Mouse (Mus musculus) neural tube, embryonic 15.5 days (tissue): ENCODE measurements at regions not wholly inside any gene's neighbourhood (a gene's known extent, or its start where the extent isn't known, plus 50 kb on each side); places are given as distances from the start of the nearest gene placed in this dataset.

Experiments used
- ATAC-seq: fragments of 200-750 bp; cut with Nextera tagmentation; 2 replicates; pipeline ENCODE4 v1.8.0; 2017; ENCODE audit warnings: mild to moderate bottlenecking, moderate TSS enrichment, moderate library complexity; ENCODE audit not compliant: low FRiP score
- H3K27ac ChIP-seq: fragments of 300-500 bp; sonication (generic); replicated peaks from 2 replicates; pipeline ENCODE4 v1.5.1; 2015; ENCODE audit warnings: mild to moderate bottlenecking, inconsistent platforms
- H3K27me3 ChIP-seq: fragments of 300-500 bp; sonication (generic); replicated peaks from 2 replicates; pipeline ENCODE4 v1.6.1; 2015; ENCODE audit warnings: inconsistent platforms
- H3K36me3 ChIP-seq: fragments of 300-500 bp; sonication (generic); 2 replicates; pipeline ENCODE4 v1.6.1; 2015; ENCODE audit warnings: inconsistent platforms
- H3K4me1 ChIP-seq: fragments of 300-500 bp; sonication (generic); 2 replicates; pipeline ENCODE4 v1.6.1; 2015; ENCODE audit warnings: inconsistent platforms
- H3K4me2 ChIP-seq: fragments of 300-500 bp; sonication (generic); 2 replicates; pipeline ENCODE4 v1.6.1; 2015; ENCODE audit warnings: inconsistent platforms, mild to moderate bottlenecking, moderate library complexity
- H3K4me3 ChIP-seq: fragments of 300-500 bp; sonication (generic); replicated peaks from 2 replicates; pipeline ENCODE4 v1.5.1; 2015; ENCODE audit warnings: mild to moderate bottlenecking, inconsistent platforms
- H3K9ac ChIP-seq: fragments of 300-500 bp; sonication (generic); replicated peaks from 2 replicates; pipeline ENCODE4 v1.6.1; 2015; ENCODE audit warnings: mild to moderate bottlenecking, inconsistent platforms
- H3K9me3 ChIP-seq: fragments of 300-500 bp; sonication (generic); replicated peaks from 2 replicates; pipeline ENCODE4 v1.6.1; 2016; ENCODE audit warnings: inconsistent platforms
- WGBS: fragments of 180-500 bp; shearing (Covaris S2); methylation state at CpG from one replicate; pipeline ENCODE4 v1.1.7; 2015; ENCODE audit warnings: mixed read lengths; 5-methylcytosine and 5-hydroxymethylcytosine counted together

- peak overlapping the region; percentile 80 for H3K27ac ChIP-seq
- H3K4me3 ChIP-seq, result peak overlapping the region; percentile 30
- H3K36me3 ChIP-seq, result no peaks in the 10 kb centered on the region
- ATAC-seq, result peak; percentile 18; the same call in 1 of the 2 replicates
- H3K9me3 ChIP-seq, result no peaks in the 10 kb centered on the region
- H3K4me1 ChIP-seq, result peaks cover 34% of the 10 kb centered on the region
- H3K27me3 ChIP-seq, result peaks cover 21% of the 10 kb centered on the region; the same call in 1 of the 2 replicates
- H3K9ac ChIP-seq, result peak overlapping the region; percentile 45
- whole genome bisulfite sequencing, result under 1% methylated on average over 58 of the region's 58 CpGs
- peak overlapping the region; percentile 63 for H3K4me2 ChIP-seq
These were observed 74.0 kb downstream of the Rhcg start for GRCm38 (mm10) chr7:79543231-79544071.

- peaks cover 18% of the 10 kb centered on the region; the same call in 1 of the 2 replicates for H3K27me3 ChIP-seq
- no peak overlapping the region for H3K9ac ChIP-seq
These were observed 75.0 kb downstream of the Rhcg start for GRCm38 (mm10) chr7:79542379-79543015.

GRCm38 (mm10) chr7:79540246-79540645 lies 74.1 kb upstream of the Polg start:
- WGBS, result 49% methylated on average over 2 of the region's 2 CpGs
- Histone ChIP-seq H3K36me3 (no peaks in the 10 kb centered on the region), H3K4me3 (no peak overlapping the region), H3K9me3 (no peaks in the 10 kb centered on the region), H3K27me3 (peaks cover 6% of the 10 kb centered on the region; the same call in 1 of the 2 replicates), H3K27ac (no peak overlapping the region), H3K4me1 (peaks cover 43% of the 10 kb centered on the region), H3K9ac (no peak overlapping the region), H3K4me2 (no peak overlapping the region)
- ATAC-seq, result no peak

More at GRCm38 (mm10) chr7:79542379-79543015, 75.0 kb downstream of the Rhcg start:
- Histone ChIP-seq H3K27ac (peak overlapping the region; percentile 80), H3K4me3 (no peak overlapping the region), H3K9me3 (no peaks in the 10 kb centered on the region), H3K4me1 (peaks cover 37% of the 10 kb centered on the region), H3K4me2 (peak overlapping the region; percentile 63; the same call in 1 of the 2 replicates), H3K36me3 (no peaks in the 10 kb centered on the region)
- no peak for ATAC-seq
- 11% methylated on average over 23 of the region's 23 CpGs for WGBS

GRCm38 (mm10) chr7:79539426-79539825 lies 73.3 kb upstream of the Polg start:
- peaks cover 43% of the 10 kb centered on the region for H3K4me1 ChIP-seq
- peaks cover 8% of the 10 kb centered on the region; the same call in 1 of the 2 replicates for H3K27me3 ChIP-seq
- no peak overlapping the region for H3K9ac ChIP-seq
- H3K27ac ChIP-seq, result no peak overlapping the region
- no peaks in the 10 kb centered on the region for H3K9me3 ChIP-seq
- H3K4me2 ChIP-seq, result no peak overlapping the region
- no peak overlapping the region for H3K4me3 ChIP-seq
- no peaks in the 10 kb centered on the region for H3K36me3 ChIP-seq
- no peak for ATAC-seq
- WGBS, result 30% methylated on average over 3 of the region's 3 CpGs

GRCm38 (mm10) chr7:79536157-79536641 lies 70.0 kb upstream of the Polg start:
- peak overlapping the region; percentile 86 for H3K27ac ChIP-seq
- H3K36me3 ChIP-seq, result no peaks in the 10 kb centered on the region
- no peaks in the 10 kb centered on the region for H3K9me3 ChIP-seq
- ATAC-seq, result peak; percentile 73
- H3K4me1 ChIP-seq, result peaks cover 52% of the 10 kb centered on the region
- H3K9ac ChIP-seq, result peak overlapping the region; percentile 61
- peaks cover 17% of the 10 kb centered on the region; the same call in 1 of the 2 replicates for H3K27me3 ChIP-seq
- H3K4me2 ChIP-seq, result peak overlapping the region; percentile 85
- H3K4me3 ChIP-seq, result peak overlapping the region; percentile 50
- 1% methylated on average over 24 of the region's 27 CpGs for WGBS

- peaks cover 17% of the 10 kb centered on the region; the same call in 1 of the 2 replicates for H3K27me3 ChIP-seq
- H3K27ac ChIP-seq, result peak overlapping the region; percentile 86
- under 1% methylated on average over 64 of the region's 66 CpGs for whole genome bisulfite sequencing
- H3K4me1 ChIP-seq, result peaks cover 55% of the 10 kb centered on the region
- H3K36me3 ChIP-seq, result no peaks in the 10 kb centered on the region
- H3K9me3 ChIP-seq, result no peaks in the 10 kb centered on the region
- H3K4me2 ChIP-seq, result peak overlapping the region; percentile 85
- peak overlapping the region; percentile 50 for H3K4me3 ChIP-seq
- peak overlapping the region; percentile 61 for H3K9ac ChIP-seq
- ATAC-seq, result peak; percentile 65
These were observed 69.3 kb upstream of the Polg start for GRCm38 (mm10) chr7:79535251-79536111.

GRCm38 (mm10) chr7:79534819-79535218 lies 68.7 kb upstream of the Polg start:
- Histone ChIP-seq H3K27ac (peak overlapping the region; percentile 86), H3K4me2 (peak overlapping the region; percentile 85), H3K9me3 (no peaks in the 10 kb centered on the region), H3K27me3 (peaks cover 12% of the 10 kb centered on the region; the same call in 1 of the 2 replicates), H3K4me3 (peak overlapping the region; percentile 50), H3K9ac (peak overlapping the region; percentile 61; the same call in 1 of the 2 replicates), H3K4me1 (peaks cover 55% of the 10 kb centered on the region), H3K36me3 (no peaks in the 10 kb centered on the region)
- ATAC-seq, result peak; percentile 1; the same call in 1 of the 2 replicates
- WGBS, result 8% methylated on average over 7 of the region's 7 CpGs

GRCm38 (mm10) chr7:79534381-79534780 lies 68.2 kb upstream of the Polg start:
- WGBS, result 8% methylated on average over 5 of the region's 5 CpGs
- Histone ChIP-seq H3K9me3 (no peaks in the 10 kb centered on the region), H3K4me3 (no peak overlapping the region), H3K36me3 (no peaks in the 10 kb centered on the region), H3K27ac (peak overlapping the region; percentile 86), H3K9ac (no peak overlapping the region), H3K27me3 (peaks cover 11% of the 10 kb centered on the region; the same call in 1 of the 2 replicates), H3K4me2 (peak overlapping the region; percentile 85; the same call in 1 of the 2 replicates), H3K4me1 (peaks cover 55% of the 10 kb centered on the region)
- ATAC-seq, result no peak

GRCm38 (mm10) chr7:79532626-79533140 lies 66.5 kb upstream of the Polg start:
- Histone ChIP-seq H3K9ac (0 out of 2 replicates have a peak overlapping the region, but pooled peaks have one; percentile 3), H3K4me2 (no peak overlapping the region), H3K4me3 (no peak overlapping the region), H3K9me3 (no peaks in the 10 kb centered on the region), H3K4me1 (peaks cover 52% of the 10 kb centered on the region), H3K36me3 (no peaks in the 10 kb centered on the region), H3K27ac (peak overlapping the region; percentile 86), H3K27me3 (peaks cover 11% of the 10 kb centered on the region; the same call in 1 of the 2 replicates)
- 42% methylated on average over 5 of the region's 5 CpGs for whole genome bisulfite sequencing
- ATAC-seq, result no peak

- H3K4me1 ChIP-seq, result peaks cover 57% of the 10 kb centered on the region
- H3K9ac ChIP-seq, result 0 out of 2 replicates have a peak overlapping the region, but pooled peaks have one; percentile 10
- no peaks in the 10 kb centered on the region for H3K9me3 ChIP-seq
- peak overlapping the region; percentile 86 for H3K27ac ChIP-seq
- H3K36me3 ChIP-seq, result no peaks in the 10 kb centered on the region
- H3K4me3 ChIP-seq, result no peak overlapping the region
- peak; percentile 56 for ATAC-seq
- 5% methylated on average over 12 of the region's 12 CpGs for WGBS
- H3K4me2 ChIP-seq, result no peak overlapping the region
- peaks cover 11% of the 10 kb centered on the region; the same call in 1 of the 2 replicates for H3K27me3 ChIP-seq
These were observed 65.6 kb upstream of the Polg start for GRCm38 (mm10) chr7:79531551-79532356.
